Mouse (Mus musculus): ENCODE measurements around the gene Vps41. TPM values are rescaled to one million over a fixed set of nuclear protein-coding genes. Genes with fewer than 3 reads are reported as not detected.

The Vps41 gene
- polyA plus RNA-seq, 1 experiment = 9.7 TPM

GRCm38 (mm10) chr13:18842556-18842955 is 125.5 kb downstream of the Vps41 start:
- TF ChIP-seq POLR2A (IDR thresholded peaks at IDR 0.05; ENCODE audit: low read depth, low read length) (no peak), CTCF (IDR thresholded peaks at IDR 0.05; ENCODE audit: extremely low read depth, insufficient read depth, insufficient read length, insufficient replicate concordance) (no peak)
- DNase-seq (ENCODE audit: low read depth in 1 of 2, low spot score in 2 of 2) = no peak

GRCm38 (mm10) chr13:18843546-18843945 is 126.5 kb downstream of the Vps41 start:
- Histone ChIP-seq H3K27me3 (ENCODE audit: control insufficient read depth, insufficient read depth, low read length) (no peaks in the 10 kb centered on the region), H3K4me1 (ENCODE audit: control insufficient read depth, insufficient read depth, insufficient read length) (no peaks in the 10 kb centered on the region), H3K4me3 (ENCODE audit: extremely low read depth, insufficient read depth, insufficient read length) (no peak overlapping the region), H3K36me3 (ENCODE audit: control insufficient read depth, insufficient read depth, low read length) (peaks cover 20% of the 10 kb centered on the region), H3K27ac (ENCODE audit: insufficient read depth, low read length) (no peak overlapping the region)
- no peak for DNase-seq (ENCODE audit: low read depth in 1 of 2, low spot score in 2 of 2)
- TF ChIP-seq POLR2A (IDR thresholded peaks at IDR 0.05; ENCODE audit: low read depth, low read length) = no peak
- no peak for TF ChIP-seq CTCF (IDR thresholded peaks at IDR 0.05; ENCODE audit: extremely low read depth, insufficient read depth, insufficient read length, insufficient replicate concordance)
- WGBS = 92% methylated on average over 1 of the region's 1 CpGs

More at GRCm38 (mm10) chr13:18842556-18842955, 125.5 kb downstream of the Vps41 start:
- peaks cover 20% of the 10 kb centered on the region for H3K36me3 ChIP-seq (ENCODE audit: control insufficient read depth, insufficient read depth, low read length)
- no peaks in the 10 kb centered on the region for H3K27me3 ChIP-seq (ENCODE audit: control insufficient read depth, insufficient read depth, low read length)
- H3K4me3 ChIP-seq (ENCODE audit: extremely low read depth, insufficient read depth, insufficient read length) = no peak overlapping the region
- WGBS = 96% methylated on average over 4 of the region's 4 CpGs
- H3K27ac ChIP-seq (ENCODE audit: insufficient read depth, low read length) = no peak overlapping the region
- no peaks in the 10 kb centered on the region for H3K4me1 ChIP-seq (ENCODE audit: control insufficient read depth, insufficient read depth, insufficient read length)

GRCm38 (mm10) chr13:18847386-18847785 is 130.3 kb downstream of the Vps41 start:
- 78% methylated on average over 3 of the region's 3 CpGs for WGBS
- Histone ChIP-seq H3K36me3 (ENCODE audit: control insufficient read depth, insufficient read depth, low read length) (peaks cover 25% of the 10 kb centered on the region), H3K27ac (ENCODE audit: insufficient read depth, low read length) (no peak overlapping the region), H3K27me3 (ENCODE audit: control insufficient read depth, insufficient read depth, low read length) (no peaks in the 10 kb centered on the region), H3K4me1 (ENCODE audit: control insufficient read depth, insufficient read depth, insufficient read length) (no peaks in the 10 kb centered on the region), H3K4me3 (ENCODE audit: extremely low read depth, insufficient read depth, insufficient read length) (no peak overlapping the region)
- no peak for TF ChIP-seq CTCF (IDR thresholded peaks at IDR 0.05; ENCODE audit: extremely low read depth, insufficient read depth, insufficient read length, insufficient replicate concordance)
- no peak for TF ChIP-seq POLR2A (IDR thresholded peaks at IDR 0.05; ENCODE audit: low read depth, low read length)
- DNase-seq (ENCODE audit: low read depth in 1 of 2, low spot score in 2 of 2) = no peak

GRCm38 (mm10) chr13:18849563-18849962 is 132.5 kb downstream of the Vps41 start:
- TF ChIP-seq CTCF (IDR thresholded peaks at IDR 0.05; ENCODE audit: extremely low read depth, insufficient read depth, insufficient read length, insufficient replicate concordance) (no peak), POLR2A (IDR thresholded peaks at IDR 0.05; ENCODE audit: low read depth, low read length) (no peak)
- no peak overlapping the region for H3K4me3 ChIP-seq (ENCODE audit: extremely low read depth, insufficient read depth, insufficient read length)
- no peaks in the 10 kb centered on the region for H3K4me1 ChIP-seq (ENCODE audit: control insufficient read depth, insufficient read depth, insufficient read length)
- H3K27ac ChIP-seq (ENCODE audit: insufficient read depth, low read length) = no peak overlapping the region
- DNase-seq (ENCODE audit: low read depth in 1 of 2, low spot score in 2 of 2) = no peak
- no peaks in the 10 kb centered on the region for H3K27me3 ChIP-seq (ENCODE audit: control insufficient read depth, insufficient read depth, low read length)
- H3K36me3 ChIP-seq (ENCODE audit: control insufficient read depth, insufficient read depth, low read length) = peaks cover 22% of the 10 kb centered on the region

- H3K4me1 ChIP-seq (ENCODE audit: control insufficient read depth, insufficient read depth, insufficient read length) = no peaks in the 10 kb centered on the region
- H3K4me3 ChIP-seq (ENCODE audit: extremely low read depth, insufficient read depth, insufficient read length) = no peak overlapping the region
- no peak for DNase-seq (ENCODE audit: low read depth in 1 of 2, low spot score in 2 of 2)
- H3K27ac ChIP-seq (ENCODE audit: insufficient read depth, low read length) = no peak overlapping the region
- WGBS = 86% methylated on average over 4 of the region's 4 CpGs
- no peak for TF ChIP-seq CTCF (IDR thresholded peaks at IDR 0.05; ENCODE audit: extremely low read depth, insufficient read depth, insufficient read length, insufficient replicate concordance)
- no peak for TF ChIP-seq POLR2A (IDR thresholded peaks at IDR 0.05; ENCODE audit: low read depth, low read length)
- peaks cover 19% of the 10 kb centered on the region for H3K36me3 ChIP-seq (ENCODE audit: control insufficient read depth, insufficient read depth, low read length)
- no peaks in the 10 kb centered on the region for H3K27me3 ChIP-seq (ENCODE audit: control insufficient read depth, insufficient read depth, low read length)
Measured at GRCm38 (mm10) chr13:18851182-18851581, 134.1 kb downstream of the Vps41 start.

GRCm38 (mm10) chr13:18852718-18853117 is 135.6 kb downstream of the Vps41 start:
- TF ChIP-seq POLR2A (IDR thresholded peaks at IDR 0.05; ENCODE audit: low read depth, low read length) (no peak), CTCF (IDR thresholded peaks at IDR 0.05; ENCODE audit: extremely low read depth, insufficient read depth, insufficient read length, insufficient replicate concordance) (no peak)
- 94% methylated on average over 8 of the region's 8 CpGs for WGBS
- Histone ChIP-seq H3K4me1 (ENCODE audit: control insufficient read depth, insufficient read depth, insufficient read length) (no peaks in the 10 kb centered on the region), H3K4me3 (ENCODE audit: extremely low read depth, insufficient read depth, insufficient read length) (no peak overlapping the region), H3K27me3 (ENCODE audit: control insufficient read depth, insufficient read depth, low read length) (no peaks in the 10 kb centered on the region), H3K36me3 (ENCODE audit: control insufficient read depth, insufficient read depth, low read length) (peaks cover 20% of the 10 kb centered on the region), H3K27ac (ENCODE audit: insufficient read depth, low read length) (no peak overlapping the region)
- DNase-seq (ENCODE audit: low read depth in 1 of 2, low spot score in 2 of 2) = no peak

- no peaks in the 10 kb centered on the region for H3K4me1 ChIP-seq (ENCODE audit: control insufficient read depth, insufficient read depth, insufficient read length)
- WGBS = 91% methylated on average over 8 of the region's 8 CpGs
- no peak overlapping the region for H3K4me3 ChIP-seq (ENCODE audit: extremely low read depth, insufficient read depth, insufficient read length)
- H3K27ac ChIP-seq (ENCODE audit: insufficient read depth, low read length) = no peak overlapping the region
- no peak for TF ChIP-seq CTCF (IDR thresholded peaks at IDR 0.05; ENCODE audit: extremely low read depth, insufficient read depth, insufficient read length, insufficient replicate concordance)
- no peak for TF ChIP-seq POLR2A (IDR thresholded peaks at IDR 0.05; ENCODE audit: low read depth, low read length)
- no peak for DNase-seq (ENCODE audit: low read depth in 1 of 2, low spot score in 2 of 2)
- peaks cover 17% of the 10 kb centered on the region for H3K36me3 ChIP-seq (ENCODE audit: control insufficient read depth, insufficient read depth, low read length)
- no peaks in the 10 kb centered on the region for H3K27me3 ChIP-seq (ENCODE audit: control insufficient read depth, insufficient read depth, low read length)
Measured at GRCm38 (mm10) chr13:18856026-18856802, 139.1 kb downstream of the Vps41 start.
